Mouse (Mus musculus): ENCODE data around the gene Tmcc3.

- TF ChIP-seq POLR2A (IDR thresholded peaks at IDR 0.05; ENCODE audit: control insufficient read depth, extremely low read depth, insufficient read depth, low read length, poor library complexity): no peak
- no peak for TF ChIP-seq CTCF (IDR thresholded peaks at IDR 0.05; ENCODE audit: borderline replicate concordance, control insufficient read depth, extremely low read depth, insufficient read depth, low read length, poor library complexity)
Measured at GRCm38 (mm10) chr10:94640067-94640466, 328.3 kb downstream of the Tmcc3 start.

Measured in thymus, adult 2 months (tissue).